Mouse (Mus musculus): Measurements from ENCODE around the gene Gm43518. TPM values are rescaled to one million over a fixed set of nuclear protein-coding genes. Genes with fewer than 3 reads are reported as not detected.

Gene Gm43518
- polyA plus RNA-seq (2014; fragmentation: Nextera tagmentation; extraction: Ambion mirVana), result 2.8 TPM in 2 replicates

- H3K4me3 ChIP-seq (ENCODE audit: low read depth, low read length), result no peak within 1 kb of the TSS
- H3K9me3 ChIP-seq (ENCODE audit: control insufficient read depth, low read length), result no peaks in the 10 kb centered on the region
- no peak for ATAC-seq (replicated peaks; ENCODE audit: low FRiP score)
- WGBS, result 93% methylated on average over 9 of the region's 9 CpGs
- H3K36me3 ChIP-seq (ENCODE audit: control insufficient read depth, insufficient read depth, low read length), result peaks cover 44% of the 10 kb centered on the region
- H3K4me1 ChIP-seq (replicated peaks; ENCODE audit: control insufficient read depth, insufficient read depth, low read length), result no peaks in the 10 kb centered on the region
- no peak within 1 kb of the TSS for H3K27ac ChIP-seq (ENCODE audit: low read depth, low read length)
- H3K27me3 ChIP-seq (replicated peaks; ENCODE audit: control insufficient read depth, insufficient read depth, low read length), result no peaks in the 10 kb centered on the region
- H3K9ac ChIP-seq (ENCODE audit: low read depth, low read length), result no peak within 1 kb of the TSS
- no peak within 1 kb of the TSS for H3K4me2 ChIP-seq
- no peak for DNase-seq (ENCODE audit: low spot score)
These were observed at the start of gene Gm43518 for GRCm38 (mm10) chr5:123927118-123927517. Gene Gm43518 (plus strand): TSS chr5:123927418.

- ATAC-seq (replicated peaks; ENCODE audit: low FRiP score) (no peak), DNase-seq (ENCODE audit: low spot score) (no peak)
- H3K27me3 ChIP-seq (replicated peaks; ENCODE audit: control insufficient read depth, insufficient read depth, low read length), result no peaks in the 10 kb centered on the region
- no peak overlapping the region for H3K27ac ChIP-seq (ENCODE audit: low read depth, low read length)
- peaks cover 3% of the 10 kb centered on the region for H3K4me1 ChIP-seq (replicated peaks; ENCODE audit: control insufficient read depth, insufficient read depth, low read length)
- no peak overlapping the region for H3K9ac ChIP-seq (ENCODE audit: low read depth, low read length)
- H3K4me2 ChIP-seq, result no peak overlapping the region
- 65% methylated on average over 14 of the region's 14 CpGs for WGBS
- H3K4me3 ChIP-seq (ENCODE audit: low read depth, low read length), result no peak overlapping the region
- no peaks in the 10 kb centered on the region for H3K36me3 ChIP-seq (ENCODE audit: control insufficient read depth, insufficient read depth, low read length)
- H3K9me3 ChIP-seq (ENCODE audit: control insufficient read depth, low read length), result no peaks in the 10 kb centered on the region
These were observed 49.2 kb upstream of the Gm43518 start for GRCm38 (mm10) chr5:123878056-123878455.

GRCm38 (mm10) chr5:123879928-123880327, 47.3 kb upstream of the Gm43518 start, which contains the start of gene Hcar1:
Gene Hcar1 (minus strand): TSS chr5:123880020.
- no peak within 1 kb of the TSS for H3K4me3 ChIP-seq (ENCODE audit: low read depth, low read length)
- 49% methylated on average over 12 of the region's 12 CpGs for WGBS

GRCm38 (mm10) chr5:123880778-123881177, 46.4 kb upstream of the Gm43518 start:
- H3K27me3 ChIP-seq (replicated peaks; ENCODE audit: control insufficient read depth, insufficient read depth, low read length), result no peaks in the 10 kb centered on the region
- H3K36me3 ChIP-seq (ENCODE audit: control insufficient read depth, insufficient read depth, low read length), result no peaks in the 10 kb centered on the region
- no peak overlapping the region for H3K4me2 ChIP-seq
- WGBS, result 84% methylated on average over 14 of the region's 14 CpGs
- no peaks in the 10 kb centered on the region for H3K9me3 ChIP-seq (ENCODE audit: control insufficient read depth, low read length)
- no peak overlapping the region for H3K4me3 ChIP-seq (ENCODE audit: low read depth, low read length)
- ATAC-seq (replicated peaks; ENCODE audit: low FRiP score) (no peak), DNase-seq (ENCODE audit: low spot score) (no peak)
- H3K27ac ChIP-seq (ENCODE audit: low read depth, low read length), result no peak overlapping the region
- H3K4me1 ChIP-seq (replicated peaks; ENCODE audit: control insufficient read depth, insufficient read depth, low read length), result peaks cover 3% of the 10 kb centered on the region
- H3K9ac ChIP-seq (ENCODE audit: low read depth, low read length), result no peak overlapping the region

More at GRCm38 (mm10) chr5:123879928-123880327, 47.3 kb upstream of the Gm43518 start, which contains the start of gene Hcar1:
- no peak within 1 kb of the TSS for H3K27ac ChIP-seq (ENCODE audit: low read depth, low read length)
- H3K4me1 ChIP-seq (replicated peaks; ENCODE audit: control insufficient read depth, insufficient read depth, low read length), result peaks cover 3% of the 10 kb centered on the region
- H3K9ac ChIP-seq (ENCODE audit: low read depth, low read length), result no peak within 1 kb of the TSS
- no peaks in the 10 kb centered on the region for H3K27me3 ChIP-seq (replicated peaks; ENCODE audit: control insufficient read depth, insufficient read depth, low read length)
- no peaks in the 10 kb centered on the region for H3K36me3 ChIP-seq (ENCODE audit: control insufficient read depth, insufficient read depth, low read length)
- DNase-seq (ENCODE audit: low spot score) (no peak), ATAC-seq (replicated peaks; ENCODE audit: low FRiP score) (no peak)
- H3K4me2 ChIP-seq, result peak within 1 kb of the TSS; percentile 4; the same call in 1 of the 2 replicates
- H3K9me3 ChIP-seq (ENCODE audit: control insufficient read depth, low read length), result no peaks in the 10 kb centered on the region

- Histone ChIP-seq H3K36me3 (ENCODE audit: control insufficient read depth, insufficient read depth, low read length) (no peaks in the 10 kb centered on the region), H3K9me3 (ENCODE audit: control insufficient read depth, low read length) (no peaks in the 10 kb centered on the region)
- WGBS, result 71% methylated on average over 7 of the region's 7 CpGs
These were observed 43.3 kb upstream of the Gm43518 start for GRCm38 (mm10) chr5:123883891-123884290.

GRCm38 (mm10) chr5:123884332-123884731, 42.9 kb upstream of the Gm43518 start:
- Histone ChIP-seq H3K9me3 (ENCODE audit: control insufficient read depth, low read length) (no peaks in the 10 kb centered on the region), H3K4me3 (ENCODE audit: low read depth, low read length) (no peak overlapping the region), H3K4me1 (replicated peaks; ENCODE audit: control insufficient read depth, insufficient read depth, low read length) (peaks cover 3% of the 10 kb centered on the region), H3K4me2 (no peak overlapping the region), H3K36me3 (ENCODE audit: control insufficient read depth, insufficient read depth, low read length) (no peaks in the 10 kb centered on the region), H3K27ac (ENCODE audit: low read depth, low read length) (no peak overlapping the region), H3K9ac (ENCODE audit: low read depth, low read length) (no peak overlapping the region), H3K27me3 (replicated peaks; ENCODE audit: control insufficient read depth, insufficient read depth, low read length) (no peaks in the 10 kb centered on the region)
- ATAC-seq (replicated peaks; ENCODE audit: low FRiP score), result no peak
- whole genome bisulfite sequencing, result 56% methylated on average over 10 of the region's 10 CpGs
- no peak for DNase-seq (ENCODE audit: low spot score)

More at GRCm38 (mm10) chr5:123883891-123884290, 43.3 kb upstream of the Gm43518 start:
- ATAC-seq (replicated peaks; ENCODE audit: low FRiP score) (no peak), DNase-seq (ENCODE audit: low spot score) (no peak)
- no peak overlapping the region for H3K27ac ChIP-seq (ENCODE audit: low read depth, low read length)
- no peak overlapping the region for H3K9ac ChIP-seq (ENCODE audit: low read depth, low read length)
- H3K4me3 ChIP-seq (ENCODE audit: low read depth, low read length), result no peak overlapping the region
- H3K27me3 ChIP-seq (replicated peaks; ENCODE audit: control insufficient read depth, insufficient read depth, low read length), result no peaks in the 10 kb centered on the region
- no peak overlapping the region for H3K4me2 ChIP-seq
- peaks cover 3% of the 10 kb centered on the region for H3K4me1 ChIP-seq (replicated peaks; ENCODE audit: control insufficient read depth, insufficient read depth, low read length)

GRCm38 (mm10) chr5:123886365-123886764, 40.9 kb upstream of the Gm43518 start:
- Histone ChIP-seq H3K4me3 (ENCODE audit: low read depth, low read length) (no peak overlapping the region), H3K36me3 (ENCODE audit: control insufficient read depth, insufficient read depth, low read length) (no peaks in the 10 kb centered on the region), H3K27ac (ENCODE audit: low read depth, low read length) (no peak overlapping the region), H3K4me1 (replicated peaks; ENCODE audit: control insufficient read depth, insufficient read depth, low read length) (no peaks in the 10 kb centered on the region), H3K9me3 (ENCODE audit: control insufficient read depth, low read length) (no peaks in the 10 kb centered on the region), H3K9ac (ENCODE audit: low read depth, low read length) (no peak overlapping the region), H3K4me2 (no peak overlapping the region), H3K27me3 (replicated peaks; ENCODE audit: control insufficient read depth, insufficient read depth, low read length) (no peaks in the 10 kb centered on the region)
- no peak for DNase-seq (ENCODE audit: low spot score)
- no peak for ATAC-seq (replicated peaks; ENCODE audit: low FRiP score)
- 72% methylated on average over 3 of the region's 3 CpGs for WGBS

- DNase-seq (ENCODE audit: low spot score) (no peak), ATAC-seq (replicated peaks; ENCODE audit: low FRiP score) (no peak)
- Histone ChIP-seq H3K36me3 (ENCODE audit: control insufficient read depth, insufficient read depth, low read length) (no peaks in the 10 kb centered on the region), H3K27ac (ENCODE audit: low read depth, low read length) (no peak overlapping the region), H3K9me3 (ENCODE audit: control insufficient read depth, low read length) (no peaks in the 10 kb centered on the region), H3K9ac (ENCODE audit: low read depth, low read length) (no peak overlapping the region), H3K27me3 (replicated peaks; ENCODE audit: control insufficient read depth, insufficient read depth, low read length) (no peaks in the 10 kb centered on the region), H3K4me2 (no peak overlapping the region), H3K4me1 (replicated peaks; ENCODE audit: control insufficient read depth, insufficient read depth, low read length) (no peaks in the 10 kb centered on the region), H3K4me3 (ENCODE audit: low read depth, low read length) (no peak overlapping the region)
- 68% methylated on average over 2 of the region's 2 CpGs for WGBS
These were observed 36.9 kb upstream of the Gm43518 start for GRCm38 (mm10) chr5:123890312-123890711.

- Histone ChIP-seq H3K4me2 (no peak overlapping the region), H3K4me3 (ENCODE audit: low read depth, low read length) (no peak overlapping the region), H3K27ac (ENCODE audit: low read depth, low read length) (no peak overlapping the region), H3K36me3 (ENCODE audit: control insufficient read depth, insufficient read depth, low read length) (no peaks in the 10 kb centered on the region), H3K27me3 (replicated peaks; ENCODE audit: control insufficient read depth, insufficient read depth, low read length) (no peaks in the 10 kb centered on the region), H3K4me1 (replicated peaks; ENCODE audit: control insufficient read depth, insufficient read depth, low read length) (no peaks in the 10 kb centered on the region), H3K9ac (ENCODE audit: low read depth, low read length) (no peak overlapping the region), H3K9me3 (ENCODE audit: control insufficient read depth, low read length) (no peaks in the 10 kb centered on the region)
- 74% methylated on average over 5 of the region's 5 CpGs for WGBS
- ATAC-seq (replicated peaks; ENCODE audit: low FRiP score) (no peak), DNase-seq (ENCODE audit: low spot score) (no peak)
These were observed 36.2 kb upstream of the Gm43518 start for GRCm38 (mm10) chr5:123890987-123891386.
